Mouse (Mus musculus): ENCODE data around the gene Pvalb.

GRCm38 (mm10) chr15:78186906-78187305 is 19.3 kb downstream of the Pvalb start:
- TF ChIP-seq POLR2A (IDR thresholded peaks at IDR 0.05; ENCODE audit: insufficient read depth, low read length) (no peak), EP300 (IDR thresholded peaks at IDR 0.05; ENCODE audit: insufficient read depth, low read depth, low read length) (no peak), CTCF (IDR thresholded peaks at IDR 0.05; ENCODE audit: low read depth, low read length) (no peak)
